Mouse (Mus musculus) embryonic facial prominence, embryonic 14.5 days (tissue): ENCODE data around the gene Cdkn2aip. TPM values are rescaled to one million over a fixed set of nuclear protein-coding genes. Genes with fewer than 3 reads are reported as not detected.

Source experiments
- ATAC-seq: fragments of 200-750 bp; cut with Nextera tagmentation; 2 replicates; pipeline ENCODE4 v1.8.0; 2017; ENCODE audit warnings: low read depth, moderate number of reproducible peaks, moderate TSS enrichment
- DNase-seq: peaks from one replicate; pipeline ENCODE4 v3.0.0-alpha.2; 2015; ENCODE audit warnings: low spot score
- H3K27ac ChIP-seq: fragments of 300-500 bp; sonication (generic); replicated peaks from 2 replicates; pipeline ENCODE4 v1.5.1; 2014; ENCODE audit warnings: low read depth, mild to moderate bottlenecking, low read length, moderate library complexity
- H3K27me3 ChIP-seq: fragments of 300-500 bp; sonication (generic); replicated peaks from 2 replicates; pipeline ENCODE4 v1.6.1; 2014; ENCODE audit warnings: low read length; ENCODE audit not compliant: control insufficient read depth, insufficient read depth
- H3K36me3 ChIP-seq: fragments of 300-500 bp; sonication (generic); 2 replicates; pipeline ENCODE4 v1.6.1; 2014; ENCODE audit warnings: low read length, mixed read lengths; ENCODE audit not compliant: control insufficient read depth, insufficient read depth
- H3K4me1 ChIP-seq: fragments of 300-500 bp; sonication (generic); 2 replicates; pipeline ENCODE4 v1.6.1; 2014; ENCODE audit warnings: antibody characterized with exemption, low read length; ENCODE audit not compliant: control insufficient read depth, insufficient read depth
- H3K4me2 ChIP-seq: fragments of 300-500 bp; sonication (generic); 2 replicates; pipeline ENCODE4 v1.6.1; 2014; ENCODE audit warnings: low read depth, mild to moderate bottlenecking, low read length, moderate library complexity, mixed read lengths
- H3K4me3 ChIP-seq: fragments of 300-500 bp; sonication (generic); 2 replicates; pipeline ENCODE4 v1.5.1; 2014; ENCODE audit warnings: low read depth, mild to moderate bottlenecking, low read length
- H3K9ac ChIP-seq: fragments of 300-500 bp; sonication (generic); 2 replicates; pipeline ENCODE4 v1.6.1; 2014; ENCODE audit warnings: low read depth, mild to moderate bottlenecking, low read length, moderate library complexity, mixed read lengths
- H3K9me3 ChIP-seq: fragments of 300-500 bp; sonication (generic); 2 replicates; pipeline ENCODE4 v1.6.1; 2016; ENCODE audit warnings: low read length; ENCODE audit not compliant: control insufficient read depth
- WGBS: fragments of 180-500 bp; shearing (Covaris S2); extraction: QIAGEN DNeasy Blood & Tissue Kit; methylation state at CpG from one replicate; pipeline ENCODE4 v1.1.7; 2014; 5-methylcytosine and 5-hydroxymethylcytosine counted together
- polyA plus RNA-seq: library from polyadenylated mRNA; unstranded; fragments of >200 nt; fragmentation: Nextera tagmentation; extraction: Ambion mirVana; gene quantifications from 2 replicates; pipeline ENCODE4 v1.2.1, GENCODE M21; 2014

The Cdkn2aip gene
- polyA plus RNA-seq, 1 experiment from 2014 or later = 16.5 TPM

DNA sequence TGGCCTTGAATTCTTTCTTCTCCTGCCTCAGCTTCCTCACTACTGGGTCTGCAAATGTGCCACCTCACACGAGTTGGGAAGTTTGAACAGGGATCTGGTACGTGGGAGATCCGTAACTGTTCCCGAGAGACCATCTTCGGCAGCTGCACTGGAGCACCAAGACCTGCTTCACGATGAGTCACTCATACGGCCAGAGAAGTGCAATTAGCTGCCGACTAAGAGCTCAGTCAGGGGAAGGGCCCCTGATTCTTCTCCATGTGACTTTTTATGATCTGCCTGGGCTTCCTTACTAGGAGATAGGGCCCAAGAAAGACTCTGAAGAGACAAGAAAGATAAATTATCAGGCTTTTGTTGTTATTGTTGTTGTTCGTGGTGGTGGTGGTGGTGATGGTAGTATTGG, 31.1 kb upstream of the Cdkn2aip start:
- H3K27ac ChIP-seq = no peak overlapping the region
- H3K36me3 ChIP-seq = no peaks in the 10 kb centered on the region
- DNase-seq (no peak), ATAC-seq (no peak)
- H3K9ac ChIP-seq = no peak overlapping the region
- no peak overlapping the region for H3K4me2 ChIP-seq
- no peak overlapping the region for H3K4me3 ChIP-seq
- no peaks in the 10 kb centered on the region for H3K27me3 ChIP-seq
- H3K9me3 ChIP-seq = no peaks in the 10 kb centered on the region
- H3K4me1 ChIP-seq = no peaks in the 10 kb centered on the region
- whole genome bisulfite sequencing = 77% methylated on average over 9 of the region's 9 CpGs

- H3K27ac ChIP-seq = no peak overlapping the region
- H3K9me3 ChIP-seq = no peaks in the 10 kb centered on the region
- no peaks in the 10 kb centered on the region for H3K27me3 ChIP-seq
- peak; percentile 89 for DNase-seq
- no peaks in the 10 kb centered on the region for H3K36me3 ChIP-seq
- ATAC-seq = peak; percentile 83
- WGBS = 8% methylated on average over 11 of the region's 11 CpGs
- no peaks in the 10 kb centered on the region for H3K4me1 ChIP-seq
- H3K4me3 ChIP-seq = 0 out of 2 replicates have a peak overlapping the region, but pooled peaks have one; percentile 11
- peak overlapping the region; percentile 32; the same call in 1 of the 2 replicates for H3K9ac ChIP-seq
- peak overlapping the region; percentile 42 for H3K4me2 ChIP-seq
These were observed 29.7 kb upstream of the Cdkn2aip start for GRCm38 (mm10) chr8:47743419-47743818.

DNA sequence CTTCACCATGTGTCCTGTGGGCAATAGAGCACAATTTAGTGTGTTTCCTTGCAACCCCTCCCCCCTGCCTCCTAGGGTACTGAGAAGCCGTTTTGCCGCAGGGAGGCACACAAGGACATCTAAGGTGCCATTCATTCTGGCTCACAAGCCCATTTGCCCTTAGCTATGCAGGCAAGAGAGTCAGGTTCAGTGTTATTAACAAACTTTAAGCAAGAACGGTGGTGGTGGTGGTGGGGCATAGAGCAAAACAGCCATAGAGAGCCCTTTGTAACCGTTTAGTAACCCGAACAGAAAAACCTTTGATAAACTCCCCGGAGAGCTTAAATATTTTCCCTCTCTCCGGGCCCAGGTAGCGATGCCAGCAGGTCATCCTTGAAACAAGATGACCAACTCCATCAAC, 29.3 kb upstream of the Cdkn2aip start:
- Histone ChIP-seq H3K4me2 (peak overlapping the region; percentile 42), H3K27me3 (no peaks in the 10 kb centered on the region), H3K4me1 (no peaks in the 10 kb centered on the region), H3K9ac (peak overlapping the region; percentile 32; the same call in 1 of the 2 replicates), H3K36me3 (no peaks in the 10 kb centered on the region), H3K9me3 (no peaks in the 10 kb centered on the region), H3K27ac (peak overlapping the region; percentile 24), H3K4me3 (0 out of 2 replicates have a peak overlapping the region, but pooled peaks have one; percentile 11)
- DNase-seq (no peak), ATAC-seq (peak; percentile 35)
- 16% methylated on average over 8 of the region's 8 CpGs for WGBS

GRCm38 (mm10) chr8:47742372-47742771, 28.6 kb upstream of the Cdkn2aip start:
- Histone ChIP-seq H3K27me3 (no peaks in the 10 kb centered on the region), H3K4me3 (no peak overlapping the region), H3K9me3 (no peaks in the 10 kb centered on the region), H3K36me3 (no peaks in the 10 kb centered on the region), H3K4me1 (no peaks in the 10 kb centered on the region), H3K9ac (no peak overlapping the region), H3K4me2 (no peak overlapping the region), H3K27ac (peak overlapping the region; percentile 24)
- DNase-seq (no peak), ATAC-seq (no peak; the same call in 1 of the 2 replicates)
- WGBS = 75% methylated on average over 7 of the region's 7 CpGs

DNA sequence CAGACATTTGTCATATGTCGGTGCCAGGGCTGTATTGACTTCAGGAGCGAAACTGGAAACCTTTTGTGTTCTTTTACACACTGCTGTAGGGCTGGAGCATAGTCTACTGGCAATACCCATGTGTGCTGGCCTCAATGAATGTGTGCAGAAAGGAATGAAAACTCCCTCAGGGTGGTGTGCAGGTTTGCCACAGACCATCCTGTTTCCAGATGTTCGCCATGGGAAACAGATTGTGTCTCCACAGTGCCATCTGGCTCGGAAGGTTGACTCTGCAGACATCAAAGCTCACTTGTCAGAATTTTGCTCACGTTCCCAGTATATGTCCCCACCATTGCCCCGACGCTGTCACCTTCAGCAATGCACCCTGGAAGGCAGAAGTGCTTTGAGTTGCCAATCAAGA, 23.4 kb upstream of the Cdkn2aip start:
- Histone ChIP-seq H3K9ac (no peak overlapping the region), H3K27ac (no peak overlapping the region), H3K9me3 (no peaks in the 10 kb centered on the region), H3K36me3 (no peaks in the 10 kb centered on the region), H3K4me2 (no peak overlapping the region), H3K27me3 (no peaks in the 10 kb centered on the region), H3K4me1 (no peaks in the 10 kb centered on the region), H3K4me3 (no peak overlapping the region)
- ATAC-seq = no peak
- 24% methylated on average over 7 of the region's 7 CpGs for WGBS
- DNase-seq = peak; percentile 35

- WGBS = 78% methylated on average over 7 of the region's 7 CpGs
These were observed 15.6 kb upstream of the Cdkn2aip start for GRCm38 (mm10) chr8:47729324-47729723.

DNA sequence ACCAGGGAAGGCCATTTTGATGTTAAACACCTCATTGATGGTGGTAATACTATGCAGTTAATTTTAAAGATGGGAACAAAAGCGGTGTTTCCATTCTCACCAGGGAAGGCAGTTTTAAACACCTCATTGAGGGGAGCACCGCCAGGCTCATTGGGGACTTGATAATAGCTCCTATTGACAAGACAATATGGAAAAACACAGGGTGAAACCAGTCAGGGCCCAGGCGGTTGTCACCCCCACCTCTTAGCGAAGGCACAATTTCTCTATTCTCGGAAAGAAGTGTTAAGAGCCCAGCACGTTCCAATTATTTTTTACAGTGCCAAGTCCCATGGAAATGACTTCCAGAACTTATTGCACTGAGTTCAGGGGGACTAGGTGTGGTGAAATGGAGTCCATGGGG, 13.2 kb upstream of the Cdkn2aip start:
- H3K4me2 ChIP-seq = no peak overlapping the region
- no peaks in the 10 kb centered on the region for H3K27me3 ChIP-seq
- H3K4me3 ChIP-seq = no peak overlapping the region
- H3K27ac ChIP-seq = no peak overlapping the region
- no peaks in the 10 kb centered on the region for H3K9me3 ChIP-seq
- no peak overlapping the region for H3K9ac ChIP-seq
- DNase-seq (no peak), ATAC-seq (no peak)
- H3K36me3 ChIP-seq = no peaks in the 10 kb centered on the region
- no peaks in the 10 kb centered on the region for H3K4me1 ChIP-seq
- 40% methylated on average over 6 of the region's 6 CpGs for WGBS

More at GRCm38 (mm10) chr8:47729324-47729723, 15.6 kb upstream of the Cdkn2aip start:
- ATAC-seq (no peak), DNase-seq (no peak)
- Histone ChIP-seq H3K27me3 (no peaks in the 10 kb centered on the region), H3K36me3 (no peaks in the 10 kb centered on the region), H3K9me3 (no peaks in the 10 kb centered on the region), H3K4me1 (no peaks in the 10 kb centered on the region), H3K4me3 (no peak overlapping the region), H3K4me2 (no peak overlapping the region), H3K9ac (no peak overlapping the region), H3K27ac (no peak overlapping the region)

DNA sequence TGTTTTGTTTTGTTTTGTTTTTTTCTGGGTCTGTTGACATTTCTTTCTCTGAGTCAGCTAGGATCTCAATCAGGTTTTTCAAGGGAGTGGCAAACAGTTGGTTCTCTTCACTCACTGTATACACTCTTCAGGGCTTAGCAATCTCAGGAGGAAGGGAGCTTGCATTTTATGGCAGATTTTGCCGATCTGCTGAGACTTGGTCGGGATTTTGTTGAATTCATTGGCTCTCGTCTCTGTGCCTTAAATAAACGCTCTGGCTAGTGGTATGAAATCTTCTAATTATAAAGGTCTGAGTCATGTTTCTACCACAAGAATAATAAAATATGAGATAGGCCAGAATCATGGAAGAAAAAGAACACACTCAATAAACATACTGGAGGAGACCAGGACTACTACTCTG, 7.9 kb upstream of the Cdkn2aip start:
- no peak overlapping the region for H3K4me2 ChIP-seq
- H3K27ac ChIP-seq = no peak overlapping the region
- H3K9ac ChIP-seq = no peak overlapping the region
- no peak for ATAC-seq
- DNase-seq = no peak
- H3K4me1 ChIP-seq = no peaks in the 10 kb centered on the region
- no peaks in the 10 kb centered on the region for H3K27me3 ChIP-seq
- no peaks in the 10 kb centered on the region for H3K9me3 ChIP-seq
- H3K36me3 ChIP-seq = no peaks in the 10 kb centered on the region
- no peak overlapping the region for H3K4me3 ChIP-seq
- WGBS = 60% methylated on average over 4 of the region's 4 CpGs

DNA sequence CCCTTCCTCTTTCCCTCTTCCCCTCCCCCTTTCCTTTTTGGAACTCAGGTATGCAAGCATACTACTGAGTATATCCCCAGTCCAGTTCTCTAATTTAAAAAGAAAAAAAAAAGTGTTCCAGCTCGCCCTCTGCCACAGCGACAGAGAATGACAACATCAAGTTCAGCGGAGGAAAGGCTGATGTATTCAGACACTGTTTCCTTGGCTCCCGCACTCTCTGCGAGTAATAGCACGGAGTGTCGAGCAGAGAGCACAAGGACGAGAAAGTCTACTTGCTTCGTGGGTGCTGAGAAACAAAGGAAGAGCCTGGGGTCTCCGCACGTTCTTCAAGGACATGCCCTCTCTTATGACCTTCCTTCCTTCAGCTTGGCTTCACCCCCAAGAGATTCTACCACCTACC, 4.9 kb upstream of the Cdkn2aip start:
- 21% methylated on average over 11 of the region's 11 CpGs for WGBS
- Histone ChIP-seq H3K27ac (no peak overlapping the region), H3K4me2 (no peak overlapping the region), H3K4me3 (no peak overlapping the region), H3K36me3 (no peaks in the 10 kb centered on the region), H3K9me3 (no peaks in the 10 kb centered on the region), H3K27me3 (no peaks in the 10 kb centered on the region), H3K4me1 (no peaks in the 10 kb centered on the region), H3K9ac (no peak overlapping the region)
- ATAC-seq (no peak), DNase-seq (no peak)
